Mouse (Mus musculus) kidney, adult 9 months (tissue): ENCODE results near the gene Rbpms2.
"Not testable (repeated sequence)": the region's sequence is repeated elsewhere in the genome, so short reads cannot be mapped to it uniquely, and the experiment has no call there.

Experiments
- DNase-seq: peaks from one replicate; pipeline ENCODE4 v3.0.0; 2022

The Rbpms2 gene

GRCm38 (mm10) chr9:65621196-65621595, 8.3 kb upstream of the Rbpms2 start:
- DNase-seq, result no peak

- DNase-seq, result peak; percentile 93
Observed at GRCm38 (mm10) chr9:65621666-65622065, 7.8 kb upstream of the Rbpms2 start.

- DNase-seq, result no peak
Observed at GRCm38 (mm10) chr9:65622826-65623225, 6.6 kb upstream of the Rbpms2 start.

- DNase-seq, result peak; percentile 45
Observed at GRCm38 (mm10) chr9:65624266-65624665, 5.2 kb upstream of the Rbpms2 start.

- DNase-seq, result peak; percentile 75
Observed at GRCm38 (mm10) chr9:65629767-65630630, 551 bp downstream of the Rbpms2 start.

GRCm38 (mm10) chr9:65630631-65631353, 1.3 kb downstream of the Rbpms2 start:
- peak; percentile 76 for DNase-seq

GRCm38 (mm10) chr9:65631354-65632021, 2.0 kb downstream of the Rbpms2 start:
- no peak for DNase-seq

- no peak for DNase-seq
Observed at GRCm38 (mm10) chr9:65635766-65636165, 6.3 kb downstream of the Rbpms2 start.

GRCm38 (mm10) chr9:65636926-65637325, 7.5 kb downstream of the Rbpms2 start:
- no peak for DNase-seq

GRCm38 (mm10) chr9:65639065-65639464, 9.6 kb downstream of the Rbpms2 start:
- peak; percentile 33 for DNase-seq

- peak; percentile 44 for DNase-seq
Observed at GRCm38 (mm10) chr9:65640838-65641410, 11.5 kb downstream of the Rbpms2 start.

GRCm38 (mm10) chr9:65641446-65642052, 12.1 kb downstream of the Rbpms2 start:
- DNase-seq, result no peak

GRCm38 (mm10) chr9:65642546-65642945, 13.1 kb downstream of the Rbpms2 start:
- no peak for DNase-seq

GRCm38 (mm10) chr9:65644960-65645359, 15.5 kb downstream of the Rbpms2 start:
- no peak for DNase-seq

GRCm38 (mm10) chr9:65645984-65646383, 16.5 kb downstream of the Rbpms2 start:
- DNase-seq, result no peak

- no peak for DNase-seq
Observed at GRCm38 (mm10) chr9:65646782-65647181, 17.3 kb downstream of the Rbpms2 start.

GRCm38 (mm10) chr9:65648730-65649129, 19.3 kb downstream of the Rbpms2 start:
- no peak for DNase-seq

GRCm38 (mm10) chr9:65649997-65650396, 20.5 kb downstream of the Rbpms2 start:
- DNase-seq, result no peak

GRCm38 (mm10) chr9:65651957-65652356, 22.5 kb downstream of the Rbpms2 start:
- not testable (repeated sequence) for DNase-seq

- no peak for DNase-seq
Observed at GRCm38 (mm10) chr9:65653741-65654140, 24.3 kb downstream of the Rbpms2 start.

GRCm38 (mm10) chr9:65654700-65655237, 25.3 kb downstream of the Rbpms2 start:
- no peak for DNase-seq

- DNase-seq, result no peak
Observed at GRCm38 (mm10) chr9:65655540-65655939, 26.1 kb downstream of the Rbpms2 start.
